Mouse (Mus musculus) heart, embryonic 10.5 days (tissue): ENCODE measurements around the gene Zfp869. TPM values are rescaled to one million over a fixed set of nuclear protein-coding genes. Genes with fewer than 3 reads are reported as not detected.
A peak's percentile ranks its signal among the peaks of the same experiment; 100 is the strongest.
"Not testable (repeated sequence)": the region's sequence is repeated elsewhere in the genome, so short reads cannot be mapped to it uniquely, and the experiment has no call there.

Experiments
- DNase-seq: peaks from one replicate; pipeline ENCODE4 v3.0.0-alpha.2; 2017; ENCODE audit warnings: low spot score
- H3K27ac ChIP-seq: fragments of 300-500 bp; sonication (generic); 2 replicates; pipeline ENCODE4 v1.5.1; 2016; ENCODE audit warnings: mild to moderate bottlenecking
- H3K27me3 ChIP-seq: fragments of 300-500 bp; sonication (generic); 2 replicates; pipeline ENCODE4 v1.6.1; 2016; ENCODE audit warnings: mild to moderate bottlenecking; ENCODE audit not compliant: poor library complexity, insufficient read depth, severe bottlenecking
- H3K36me3 ChIP-seq: fragments of 300-500 bp; sonication (generic); 2 replicates; pipeline ENCODE4 v1.6.1; 2016; ENCODE audit warnings: mild to moderate bottlenecking, moderate library complexity
- H3K4me1 ChIP-seq: fragments of 300-500 bp; sonication (generic); 2 replicates; pipeline ENCODE4 v1.6.1; 2016; ENCODE audit warnings: mild to moderate bottlenecking
- H3K4me3 ChIP-seq: fragments of 300-500 bp; sonication (generic); 2 replicates; pipeline ENCODE4 v1.5.1; 2016; ENCODE audit warnings: mild to moderate bottlenecking, moderate library complexity
- H3K9me3 ChIP-seq: fragments of 300-500 bp; sonication (generic); 2 replicates; pipeline ENCODE4 v1.6.1; 2016; ENCODE audit warnings: mild to moderate bottlenecking, moderate library complexity
- WGBS: fragments of 180-500 bp; shearing (Covaris S2); methylation state at CpG from one replicate; pipeline ENCODE4 v1.1.7; 2016; 5-methylcytosine and 5-hydroxymethylcytosine counted together
- polyA plus RNA-seq: library from polyadenylated mRNA; unstranded; fragments of >200 nt; fragmentation: Nextera tagmentation; extraction: Ambion mirVana; gene quantifications from 2 replicates; pipeline ENCODE4 v1.2.1, GENCODE M21; 2016

Gene Zfp869
- 25.1 and 28.5 TPM in 2 replicates for polyA plus RNA-seq

DNA sequence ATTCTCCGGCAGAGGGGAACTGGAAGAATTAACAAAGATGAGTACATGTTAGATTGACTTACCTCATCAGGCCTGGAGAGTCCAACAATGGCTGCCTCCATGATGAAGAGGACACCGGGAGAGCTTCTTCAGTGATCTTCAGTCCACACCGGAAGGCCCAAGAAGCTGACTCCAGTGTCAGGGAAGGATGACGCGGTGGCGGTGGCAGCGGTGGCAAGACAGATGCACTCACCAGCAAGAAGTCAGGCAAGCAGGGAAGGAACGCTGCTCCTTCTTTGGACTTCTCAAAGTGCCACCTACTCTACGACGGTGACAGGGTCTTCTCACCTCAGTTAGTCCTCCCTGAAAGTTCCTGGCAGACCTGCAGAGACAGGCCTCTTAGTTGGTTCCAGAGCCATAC lies at the start of gene Zfp869:
TSS of gene Zfp869 (minus strand) at position 101 of the 400 bp plus-strand sequence.
- DNase-seq, H3K27me3 ChIP-seq, H3K27ac ChIP-seq, H3K4me3 ChIP-seq, H3K9me3 ChIP-seq: not testable (repeated sequence)
- Histone ChIP-seq H3K4me1 (peaks cover 13% of the 10 kb centered on the region; the same call in 1 of the 2 replicates), H3K36me3 (peaks cover 73% of the 10 kb centered on the region)
- 96% methylated on average over 10 of the region's 10 CpGs for WGBS

DNA sequence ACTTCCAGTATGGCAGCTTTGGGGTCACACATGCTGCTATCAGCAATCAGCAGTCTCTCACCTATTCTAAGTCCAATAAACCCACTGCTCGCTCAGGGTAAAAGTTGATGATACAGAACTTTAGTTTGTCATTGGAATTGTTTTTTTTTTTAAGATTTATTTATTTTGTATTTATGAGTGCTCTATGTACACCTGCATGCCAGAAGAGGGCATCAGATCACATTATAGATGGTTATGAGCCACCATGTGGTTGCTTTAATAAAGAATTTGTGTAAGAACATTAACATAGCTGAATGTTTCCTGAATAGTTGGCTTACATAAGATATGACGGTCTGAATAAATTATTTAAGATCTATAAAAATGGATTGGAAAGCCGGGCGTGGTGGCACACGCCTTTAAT lies 47.8 kb upstream of the Zfp869 start:
- no peak for DNase-seq
- 93% methylated on average over 5 of the region's 5 CpGs for WGBS
- Histone ChIP-seq H3K4me1 (no peaks in the 10 kb centered on the region), H3K36me3 (peaks cover 59% of the 10 kb centered on the region), H3K9me3 (no peaks in the 10 kb centered on the region), H3K27me3 (no peaks in the 10 kb centered on the region), H3K27ac (no peak overlapping the region), H3K4me3 (no peak overlapping the region)

DNA sequence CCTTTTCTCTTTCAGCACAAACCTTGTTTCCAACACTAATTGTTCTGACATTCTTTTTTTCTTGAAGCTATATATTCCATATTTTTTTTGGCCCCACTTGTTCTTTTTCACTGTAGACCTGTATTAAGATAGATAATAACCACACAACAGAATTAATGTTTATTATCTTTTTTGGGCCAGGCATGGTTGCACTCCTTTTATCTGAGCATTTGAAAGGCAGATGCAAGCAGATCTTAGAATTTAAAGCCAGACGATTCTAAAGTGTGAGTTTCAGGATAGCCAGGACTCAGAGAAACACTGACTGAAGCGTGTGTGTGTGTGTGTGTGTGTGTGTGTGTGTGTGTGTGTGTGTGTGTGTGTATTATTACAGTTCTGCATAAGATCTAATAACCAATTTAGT lies 41.9 kb upstream of the Zfp869 start:
- peaks cover 6% of the 10 kb centered on the region; the same call in 1 of the 2 replicates for H3K4me1 ChIP-seq
- H3K9me3 ChIP-seq, result no peaks in the 10 kb centered on the region
- DNase-seq, result no peak
- 77% methylated on average over 2 of the region's 2 CpGs for WGBS
- no peak overlapping the region for H3K4me3 ChIP-seq
- no peaks in the 10 kb centered on the region for H3K27me3 ChIP-seq
- H3K27ac ChIP-seq, result no peak overlapping the region
- H3K36me3 ChIP-seq, result peaks cover 24% of the 10 kb centered on the region

GRCm38 (mm10) chr8:69749544-69750454 lies 39.3 kb upstream of the Zfp869 start, which contains the start of gene Zfp963:
TSS of gene Zfp963 (minus strand) at chr8:69749970.
- H3K27me3 ChIP-seq, result no peaks in the 10 kb centered on the region
- peaks cover 4% of the 10 kb centered on the region; the same call in 1 of the 2 replicates for H3K36me3 ChIP-seq
- peak; percentile 98 for DNase-seq
- WGBS, result 3% methylated on average over 48 of the region's 48 CpGs
- peak within 1 kb of the TSS; percentile 81 for H3K4me3 ChIP-seq
- no peaks in the 10 kb centered on the region for H3K9me3 ChIP-seq
- H3K27ac ChIP-seq, result peak within 1 kb of the TSS; percentile 99
- H3K4me1 ChIP-seq, result peaks cover 6% of the 10 kb centered on the region; the same call in 1 of the 2 replicates

- H3K4me3 ChIP-seq, result no peak overlapping the region
- peaks cover 18% of the 10 kb centered on the region; the same call in 1 of the 2 replicates for H3K36me3 ChIP-seq
- no peak for DNase-seq
- 70% methylated on average over 2 of the region's 2 CpGs for WGBS
- no peaks in the 10 kb centered on the region for H3K9me3 ChIP-seq
- no peak overlapping the region for H3K27ac ChIP-seq
- no peaks in the 10 kb centered on the region for H3K4me1 ChIP-seq
- no peaks in the 10 kb centered on the region for H3K27me3 ChIP-seq
Observed at GRCm38 (mm10) chr8:69741231-69741630, 30.7 kb upstream of the Zfp869 start.

GRCm38 (mm10) chr8:69740763-69741162 lies 30.2 kb upstream of the Zfp869 start:
- H3K27me3 ChIP-seq, result no peaks in the 10 kb centered on the region

GRCm38 (mm10) chr8:69735495-69735894 lies 25.0 kb upstream of the Zfp869 start:
- H3K4me1 ChIP-seq, result no peaks in the 10 kb centered on the region

More at GRCm38 (mm10) chr8:69740763-69741162, 30.2 kb upstream of the Zfp869 start:
- 78% methylated on average over 6 of the region's 6 CpGs for WGBS
- Histone ChIP-seq H3K4me1 (no peaks in the 10 kb centered on the region), H3K9me3 (no peaks in the 10 kb centered on the region), H3K27ac (no peak overlapping the region), H3K36me3 (peaks cover 18% of the 10 kb centered on the region; the same call in 1 of the 2 replicates), H3K4me3 (no peak overlapping the region)
- no peak for DNase-seq

GRCm38 (mm10) chr8:69717232-69717580 lies 6.7 kb upstream of the Zfp869 start:
- Histone ChIP-seq H3K36me3 (peaks cover 15% of the 10 kb centered on the region), H3K9me3 (no peaks in the 10 kb centered on the region), H3K27ac (peak overlapping the region; percentile 100), H3K4me3 (peak overlapping the region; percentile 90), H3K27me3 (no peaks in the 10 kb centered on the region), H3K4me1 (peaks cover 13% of the 10 kb centered on the region; the same call in 1 of the 2 replicates)
- no peak for DNase-seq
- 44% methylated on average over 5 of the region's 5 CpGs for WGBS

More at GRCm38 (mm10) chr8:69735495-69735894, 25.0 kb upstream of the Zfp869 start:
- H3K4me3 ChIP-seq, result no peak overlapping the region
- no peak for DNase-seq
- 71% methylated on average over 1 of the region's 1 CpGs for WGBS
- H3K27ac ChIP-seq, result no peak overlapping the region
- H3K27me3 ChIP-seq, result no peaks in the 10 kb centered on the region
- H3K36me3 ChIP-seq, result no peaks in the 10 kb centered on the region
- H3K9me3 ChIP-seq, result no peaks in the 10 kb centered on the region

DNA sequence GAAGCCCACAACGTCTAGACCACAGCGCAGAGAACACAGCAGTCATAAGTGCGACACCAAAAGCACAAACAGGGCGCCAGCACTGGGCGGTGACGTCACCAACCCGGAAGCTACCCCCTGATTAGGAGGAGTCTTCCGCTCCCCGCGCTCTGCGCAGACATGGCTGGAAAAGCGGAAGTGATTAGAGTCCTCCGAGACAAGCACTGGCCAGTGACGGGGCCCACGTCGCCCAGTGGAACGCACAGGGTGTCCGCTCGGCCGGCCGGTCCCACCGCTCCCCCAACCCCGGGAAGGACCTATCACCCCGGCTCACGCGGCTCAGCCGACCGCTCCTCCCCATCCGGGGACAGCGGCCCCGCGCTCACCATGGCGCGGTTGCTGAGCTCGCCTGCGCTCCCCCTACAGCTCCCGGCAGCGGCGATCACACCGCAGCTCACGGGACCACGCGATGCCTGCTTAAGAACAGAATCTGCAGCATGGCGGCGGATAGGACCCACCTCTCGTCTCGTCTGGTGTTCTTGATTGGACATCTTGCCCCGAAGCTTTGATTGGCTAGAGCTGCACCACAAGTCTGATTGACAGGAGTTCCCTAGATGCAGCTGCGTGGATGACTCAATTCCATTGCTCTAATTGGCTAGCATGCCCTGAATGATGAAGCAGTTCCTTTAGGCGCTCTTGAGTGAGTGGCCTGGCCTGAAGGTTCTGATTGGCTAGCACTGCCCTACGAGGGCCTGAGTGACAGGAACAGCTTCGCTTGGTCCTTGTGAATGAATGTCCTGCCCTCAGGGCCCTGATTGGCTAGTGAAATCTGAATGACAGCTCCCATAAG lies 6.1 kb upstream of the Zfp869 start:
- DNase-seq, result peak; percentile 100
- peaks cover 13% of the 10 kb centered on the region; the same call in 1 of the 2 replicates for H3K4me1 ChIP-seq
- WGBS, result under 1% methylated on average over 52 of the region's 52 CpGs
- no peaks in the 10 kb centered on the region for H3K9me3 ChIP-seq
- peak overlapping the region; percentile 90 for H3K4me3 ChIP-seq
- H3K36me3 ChIP-seq, result peaks cover 19% of the 10 kb centered on the region
- no peaks in the 10 kb centered on the region for H3K27me3 ChIP-seq
- peak overlapping the region; percentile 100 for H3K27ac ChIP-seq

DNA sequence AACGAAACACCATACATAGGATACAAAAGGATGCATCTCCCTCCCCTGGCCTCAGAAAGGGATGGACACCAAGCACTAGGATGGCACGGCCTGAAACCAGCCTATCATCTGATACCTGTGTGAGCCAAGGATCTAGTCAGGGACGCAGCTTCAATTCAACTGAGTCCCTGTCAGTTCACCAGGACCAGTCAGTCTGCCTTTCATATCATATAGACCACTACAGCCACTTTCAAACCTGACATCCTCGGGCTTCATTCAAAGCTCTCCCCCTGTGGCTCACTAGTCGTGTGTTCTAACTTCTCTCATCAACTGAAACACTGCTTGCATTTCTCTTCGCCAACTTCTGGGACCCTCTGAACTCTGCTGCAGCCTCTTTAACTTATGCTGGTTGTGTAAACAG lies 4.8 kb upstream of the Zfp869 start:
- peaks cover 13% of the 10 kb centered on the region; the same call in 1 of the 2 replicates for H3K4me1 ChIP-seq
- no peak overlapping the region for H3K27ac ChIP-seq
- H3K4me3 ChIP-seq, result peak overlapping the region; percentile 90
- WGBS, result 78% methylated on average over 6 of the region's 6 CpGs
- H3K27me3 ChIP-seq, result no peaks in the 10 kb centered on the region
- H3K9me3 ChIP-seq, result no peaks in the 10 kb centered on the region
- H3K36me3 ChIP-seq, result peaks cover 26% of the 10 kb centered on the region
- no peak for DNase-seq

DNA sequence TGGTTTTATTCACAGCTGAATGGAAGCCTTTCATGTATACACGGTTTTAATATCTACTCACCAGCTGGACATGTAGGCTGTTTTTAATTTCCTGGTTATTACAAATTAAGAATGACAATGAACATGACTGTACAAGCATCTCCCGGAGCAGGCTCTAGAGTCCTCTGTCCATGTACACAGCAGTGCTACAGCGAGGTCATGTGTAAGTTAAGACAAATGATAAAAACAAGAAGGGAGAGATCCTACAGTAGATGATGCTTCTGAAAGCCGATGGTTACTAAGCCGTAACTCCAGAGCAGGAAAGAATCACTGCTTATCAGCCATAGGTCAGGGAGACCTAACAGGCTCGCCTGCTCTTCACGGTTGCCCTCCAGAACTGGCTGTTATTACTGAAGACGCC lies 3.0 kb upstream of the Zfp869 start:
- DNase-seq, result no peak
- Histone ChIP-seq H3K4me1 (peaks cover 13% of the 10 kb centered on the region; the same call in 1 of the 2 replicates), H3K27me3 (no peaks in the 10 kb centered on the region), H3K27ac (no peak overlapping the region), H3K36me3 (peaks cover 44% of the 10 kb centered on the region), H3K4me3 (no peak overlapping the region), H3K9me3 (no peaks in the 10 kb centered on the region)
- whole genome bisulfite sequencing, result 84% methylated on average over 8 of the region's 8 CpGs

DNA sequence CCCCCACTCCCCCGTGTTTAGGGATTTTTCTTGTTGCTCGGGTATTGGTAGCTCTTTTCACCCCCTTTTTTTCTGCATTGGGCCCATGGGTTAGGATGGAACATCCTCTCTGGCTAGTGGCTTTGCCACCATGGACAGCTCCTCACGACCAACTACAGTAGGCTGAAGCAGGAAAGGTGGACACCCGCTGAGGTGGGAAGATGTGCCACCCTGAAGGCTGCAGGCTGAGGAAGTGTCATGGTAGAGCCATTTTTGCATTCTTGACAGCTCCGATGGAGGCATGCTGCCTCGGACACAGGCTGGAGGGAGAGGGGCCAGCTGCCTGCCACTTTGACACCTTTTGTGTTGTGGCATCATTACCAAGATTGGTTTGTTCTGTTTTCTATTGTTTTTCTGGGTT lies 8.7 kb downstream of the Zfp869 start:
- DNase-seq, result no peak
- H3K36me3 ChIP-seq, result peaks cover 46% of the 10 kb centered on the region
- WGBS, result 68% methylated on average over 6 of the region's 6 CpGs
- no peak overlapping the region for H3K27ac ChIP-seq
- H3K4me3 ChIP-seq, result no peak overlapping the region
- no peaks in the 10 kb centered on the region for H3K27me3 ChIP-seq
- no peaks in the 10 kb centered on the region; the same call in 1 of the 2 replicates for H3K9me3 ChIP-seq
- H3K4me1 ChIP-seq, result no peaks in the 10 kb centered on the region
